Mouse (Mus musculus) megakaryocyte progenitor cell, adult 5-6 weeks (primary cell): ENCODE results near the gene Gm7861. TPM values are rescaled to one million over a fixed set of nuclear protein-coding genes. Genes with fewer than 3 reads are reported as not detected.
"Not testable (repeated sequence)": the region's sequence is repeated elsewhere in the genome, so short reads cannot be mapped to it uniquely, and the experiment has no call there.

ENCODE experiments used
- ATAC-seq: replicated peaks from 2 replicates; pipeline ENCODE4 v1.8.0; 2016; ENCODE audit warnings: mild to moderate bottlenecking, moderate TSS enrichment, inconsistent platforms; ENCODE audit not compliant: poor library complexity
- total RNA-seq, 2 experiments: library from RNA; stranded (forward) in 1 of 2; stranded (reverse) in 1 of 2; fragments of 157-497, 149-512 nt in 1 of 2; fragments of 200-1000 nt in 1 of 2; gene quantifications; 2 replicates each; pipeline versions ENCODE4 v1.2.3 to v1.2.4; 2015 to 2017

Gene Gm7861
- total RNA-seq (2015) (not detected in 2 replicates), total RNA-seq (2017) (not detected in 2 replicates)

DNA sequence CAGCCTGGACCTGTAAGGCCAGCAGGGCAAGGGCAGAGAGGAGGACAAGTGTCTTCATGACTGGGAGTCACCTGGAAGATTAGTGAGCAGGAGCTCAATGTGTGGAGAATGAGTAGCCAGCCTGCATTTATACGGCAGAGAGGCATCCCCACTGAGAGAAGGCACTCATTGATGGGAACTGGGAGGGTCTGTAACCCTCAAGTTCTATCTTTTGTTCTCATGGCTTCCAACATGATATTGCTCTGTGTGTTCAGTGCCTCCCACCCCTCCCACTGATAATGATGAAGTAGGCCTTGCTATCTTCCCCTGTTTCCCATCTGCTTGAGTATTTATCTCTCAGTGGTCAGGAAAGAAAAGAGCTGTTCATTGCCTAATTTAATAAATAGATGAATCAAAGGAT, at the start of gene Gm7861:
Gm7861 (minus strand) TSS at position 101 of the 400 bp plus-strand sequence.
- ATAC-seq, result not testable (repeated sequence)

GRCm38 (mm10) chr8:21617883-21618282, 23.6 kb upstream of the Gm7861 start, which contains the start of gene Defa26:
TSS of gene Defa26 (plus strand) at chr8:21618183.
- not testable (repeated sequence) for ATAC-seq

GRCm38 (mm10) chr8:21582706-21583105, 11.6 kb downstream of the Gm7861 start, which contains the start of gene Defa28:
TSS of gene Defa28 (plus strand) at chr8:21583006.
- not testable (repeated sequence) for ATAC-seq

- ATAC-seq, result not testable (repeated sequence)
These were observed 29.2 kb downstream of the Gm7861 start, which contains the start of gene Defa37 for GRCm38 (mm10) chr8:21565086-21565485. TSS of gene Defa37 (plus strand) at chr8:21565386.

Other genes starting within 250 kb of the Gm7861 start
- not detected in 2 replicates for gene Defa2, start 216.0 kb downstream of the Gm7861 start, total RNA-seq (2015)
- gene Defa2, start 216.0 kb downstream of the Gm7861 start, total RNA-seq (2017), result not detected in 2 replicates
- gene Defa33, start 202.7 kb downstream of the Gm7861 start, total RNA-seq (2015), result not detected in 2 replicates
- not detected in 2 replicates for gene Defa33, start 202.7 kb downstream of the Gm7861 start, total RNA-seq (2017)
- not detected in 2 replicates for gene Defa36, start 167.1 kb downstream of the Gm7861 start, total RNA-seq (2015)
- gene Defa36, start 167.1 kb downstream of the Gm7861 start, total RNA-seq (2017), result not detected in 2 replicates
- gene Gm7849, start 137.9 kb downstream of the Gm7861 start, total RNA-seq (2015), result not detected in 2 replicates
- not detected in 2 replicates for gene Gm7849, start 137.9 kb downstream of the Gm7861 start, total RNA-seq (2017)
- gene Defa20, start 85.2 kb downstream of the Gm7861 start, total RNA-seq (2015), result not detected in 2 replicates
- not detected in 2 replicates for gene Defa20, start 85.2 kb downstream of the Gm7861 start, total RNA-seq (2017)
- gene Defa32, start 65.5 kb downstream of the Gm7861 start, total RNA-seq (2015), result not detected in 2 replicates
- not detected in 2 replicates for gene Defa32, start 65.5 kb downstream of the Gm7861 start, total RNA-seq (2017)
- gene Defa37, start 29.1 kb downstream of the Gm7861 start, total RNA-seq (2015), result not detected in 2 replicates
- not detected in 2 replicates for gene Defa37, start 29.1 kb downstream of the Gm7861 start, total RNA-seq (2017)
- not detected in 2 replicates for gene Defa28, start 11.5 kb downstream of the Gm7861 start, total RNA-seq (2015)
- gene Defa28, start 11.5 kb downstream of the Gm7861 start, total RNA-seq (2017), result not detected in 2 replicates
- not detected in 2 replicates for gene Defa26, start 23.7 kb upstream of the Gm7861 start, total RNA-seq (2015)
- gene Defa26, start 23.7 kb upstream of the Gm7861 start, total RNA-seq (2017), result not detected in 2 replicates
- not detected in 2 replicates for gene Defa17, start 61.3 kb upstream of the Gm7861 start, total RNA-seq (2015)
- not detected in 2 replicates for gene Defa17, start 61.3 kb upstream of the Gm7861 start, total RNA-seq (2017)
- gene Defa34, start 71.3 kb upstream of the Gm7861 start, total RNA-seq (2015), result not detected in 2 replicates
- gene Defa34, start 71.3 kb upstream of the Gm7861 start, total RNA-seq (2017), result not detected in 2 replicates
- gene AY761184, start 109.1 kb upstream of the Gm7861 start, total RNA-seq (2015), result not detected in 2 replicates
- not detected in 2 replicates for gene AY761184, start 109.1 kb upstream of the Gm7861 start, total RNA-seq (2017)
- not detected in 2 replicates for gene Defa24, start 140.0 kb upstream of the Gm7861 start, total RNA-seq (2015)
- gene Defa24, start 140.0 kb upstream of the Gm7861 start, total RNA-seq (2017), result not detected in 2 replicates
- not detected in 2 replicates for gene Defb50, start 229.0 kb upstream of the Gm7861 start, total RNA-seq (2015)
- not detected in 2 replicates for gene Defb50, start 229.0 kb upstream of the Gm7861 start, total RNA-seq (2017)
- gene Defb2, start 245.4 kb upstream of the Gm7861 start, total RNA-seq (2015), result not detected in 2 replicates
- gene Defb2, start 245.4 kb upstream of the Gm7861 start, total RNA-seq (2017), result not detected in 2 replicates